Mouse (Mus musculus) bone marrow, adult 2 months (tissue): ENCODE measurements around the gene Iqcg.

ENCODE experiments used
- CTCF ChIP-seq: fragments of 200-500 bp; IDR thresholded peaks from 2 replicates; pipeline ENCODE4 v1.5.1; 2011; ENCODE audit warnings: low read length, control low read depth; ENCODE audit not compliant: control insufficient read depth, insufficient read depth
- POLR2A ChIP-seq: fragments of 200-500 bp; IDR thresholded peaks from 2 replicates; pipeline ENCODE4 v1.6.1; 2011; ENCODE audit warnings: low read depth, mild to moderate bottlenecking, control low read depth, low read length, borderline replicate concordance; ENCODE audit not compliant: control insufficient read depth

GRCm38 (mm10) chr16:33007436-33007835 is 48.6 kb downstream of the Iqcg start:
- TF ChIP-seq CTCF, result no peak
- no peak for TF ChIP-seq POLR2A
